Mouse (Mus musculus) kidney, adult 2 months (tissue): ENCODE measurements around the gene Dpm2.

Experiments used
- CTCF ChIP-seq: fragments of 200-500 bp; conservative IDR thresholded peaks from 2 replicates; pipeline ENCODE4 v1.5.1; 2011; ENCODE audit warnings: low read depth, mild to moderate bottlenecking, control low read depth, low read length, moderate library complexity, mixed read lengths; ENCODE audit not compliant: insufficient read depth, insufficient read length
- POLR2A ChIP-seq: fragments of 200-500 bp; IDR thresholded peaks from one replicate; pipeline ENCODE4 v1.6.1; 2011; ENCODE audit warnings: low read depth, low read length, control low read depth

GRCm38 (mm10) chr2:32570698-32571494, at the start of gene Dpm2:
- TF ChIP-seq CTCF (no peak), POLR2A (peak; percentile 66)
